Mouse (Mus musculus) hematopoietic stem cell, adult 5-6 weeks (primary cell): ENCODE results near the gene Zfp105. TPM values are rescaled to one million over a fixed set of nuclear protein-coding genes. Genes with fewer than 3 reads are reported as not detected.

Experiments
- ATAC-seq, 2 experiments: fragments of 125-278 bp in 1 of 2; replicated peaks in 1 of 2; 2 replicates each; pipeline ENCODE4 v1.8.0; 2016 to 2017; ENCODE audit warnings: inconsistent platforms in 2 of 2, mild to moderate bottlenecking in 2 of 2, moderate number of reproducible peaks in 2 of 2, low read depth in 1 of 2, moderate TSS enrichment in 1 of 2; ENCODE audit not compliant: low FRiP score in 2 of 2, poor library complexity in 2 of 2, severe bottlenecking in 2 of 2, insufficient read depth in 1 of 2, low TSS enrichment in 1 of 2
- total RNA-seq: library from RNA; stranded (forward); fragments of 172-1452, 232-1000 nt; gene quantifications from 2 replicates; pipeline ENCODE4 v1.2.3, GENCODE M21; 2017

Zfp105 gene
- total RNA-seq: 1.9 TPM in 1 of 2 replicates, not detected in the other

DNA sequence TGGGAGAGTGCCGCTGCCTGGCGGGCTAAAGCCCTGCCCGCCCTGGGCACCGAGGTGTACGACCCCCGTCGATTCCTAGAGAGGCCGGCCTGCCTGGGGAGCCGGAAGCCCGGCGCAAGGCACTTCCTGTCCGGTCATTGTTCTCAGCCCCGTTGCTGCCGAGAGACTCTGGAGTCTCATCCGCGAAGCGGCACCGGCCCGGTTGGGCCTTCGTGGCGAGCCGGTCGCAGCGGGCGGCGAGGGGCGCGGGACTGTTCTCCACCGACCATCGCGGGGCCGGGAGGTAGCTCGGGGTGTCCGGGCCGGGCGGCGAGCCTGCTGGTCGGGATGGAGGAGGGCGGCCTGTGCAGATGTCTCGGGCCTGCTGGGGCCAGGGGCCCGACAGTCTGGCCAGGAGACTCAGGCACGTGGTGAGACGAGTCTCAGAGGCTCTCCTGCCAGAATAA lies at the start of gene Zfp105:
Gene Zfp105 (plus strand): TSS at position 137 of the 446 bp plus-strand sequence.
- ATAC-seq: 0 out of 4 replicates have a peak, but pooled peaks of 1 of the 2 experiments have one; percentile 14

- no peak for ATAC-seq
These were observed 48.2 kb upstream of the Zfp105 start for GRCm38 (mm10) chr9:122874653-122875052.

DNA sequence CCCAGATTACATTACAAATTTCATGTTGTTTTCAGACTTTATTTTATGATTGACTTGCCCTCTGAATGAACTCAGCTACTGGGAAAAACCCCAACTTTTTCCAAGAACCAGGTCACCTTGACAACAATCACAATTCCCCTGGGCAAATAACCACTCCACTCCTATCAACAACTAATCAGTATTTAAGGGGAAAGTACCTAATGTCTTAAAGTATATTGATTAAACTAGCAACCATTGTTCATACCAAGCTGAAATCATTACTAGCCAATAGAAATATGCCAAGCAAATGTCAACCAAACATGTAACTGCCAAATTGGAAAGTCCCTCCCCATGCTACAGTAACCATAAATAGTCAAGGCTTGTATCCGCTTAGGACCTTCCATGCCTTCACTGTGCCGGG lies 47.7 kb upstream of the Zfp105 start:
- no peak for ATAC-seq

DNA sequence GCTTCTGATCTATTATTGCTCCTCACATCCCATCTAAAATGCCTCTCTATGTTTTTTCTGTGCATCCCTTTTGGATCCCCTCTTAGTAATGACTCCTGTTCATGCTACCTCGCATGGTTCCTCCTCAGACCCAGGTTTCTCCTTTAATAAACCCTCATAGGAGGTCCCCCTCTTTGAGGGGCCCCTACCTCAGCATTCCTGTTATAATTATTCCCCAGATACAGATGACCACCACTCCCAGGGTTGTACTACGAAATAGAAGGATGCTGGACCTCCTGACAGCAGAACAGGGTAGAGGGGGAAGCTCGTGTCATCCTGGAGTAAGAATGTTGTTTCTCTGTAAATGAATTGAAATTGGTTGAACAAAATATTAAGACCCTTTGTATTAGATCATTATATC lies 37.5 kb upstream of the Zfp105 start, which contains the start of gene Zkscan7:
Gene Zkscan7 (plus strand): TSS at position 301 of the 400 bp plus-strand sequence.
- no peak for ATAC-seq

GRCm38 (mm10) chr9:122886372-122887179 lies 36.3 kb upstream of the Zfp105 start:
- ATAC-seq: peak; percentile 46 to 87

DNA sequence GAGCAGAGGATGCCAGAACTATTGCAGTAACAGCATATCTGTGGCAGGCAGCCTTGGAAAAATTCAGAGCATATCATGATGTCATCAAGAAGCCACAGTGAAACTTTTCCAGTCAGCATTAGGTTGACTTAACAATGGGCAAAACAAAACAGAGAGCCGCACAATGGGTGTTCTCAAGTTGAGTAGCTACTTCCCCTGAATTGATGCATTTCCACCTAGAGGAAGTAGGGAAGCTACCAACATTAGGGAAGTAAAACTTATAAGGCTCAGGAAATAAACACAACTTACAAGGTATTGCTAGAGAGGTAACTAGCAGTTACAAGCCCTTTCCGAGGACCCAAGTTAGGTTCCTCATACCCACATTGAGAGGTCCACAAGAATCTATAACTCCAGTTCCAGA lies 21.8 kb upstream of the Zfp105 start:
- no peak for ATAC-seq

- peak; percentile 81 to 90 for ATAC-seq
These were observed 19.9 kb upstream of the Zfp105 start for GRCm38 (mm10) chr9:122902717-122903535.

- ATAC-seq: no peak
These were observed 436 bp upstream of the Zfp105 start for GRCm38 (mm10) chr9:122922436-122922835.

GRCm38 (mm10) chr9:122928915-122929314 lies 6.0 kb downstream of the Zfp105 start:
- no peak for ATAC-seq

DNA sequence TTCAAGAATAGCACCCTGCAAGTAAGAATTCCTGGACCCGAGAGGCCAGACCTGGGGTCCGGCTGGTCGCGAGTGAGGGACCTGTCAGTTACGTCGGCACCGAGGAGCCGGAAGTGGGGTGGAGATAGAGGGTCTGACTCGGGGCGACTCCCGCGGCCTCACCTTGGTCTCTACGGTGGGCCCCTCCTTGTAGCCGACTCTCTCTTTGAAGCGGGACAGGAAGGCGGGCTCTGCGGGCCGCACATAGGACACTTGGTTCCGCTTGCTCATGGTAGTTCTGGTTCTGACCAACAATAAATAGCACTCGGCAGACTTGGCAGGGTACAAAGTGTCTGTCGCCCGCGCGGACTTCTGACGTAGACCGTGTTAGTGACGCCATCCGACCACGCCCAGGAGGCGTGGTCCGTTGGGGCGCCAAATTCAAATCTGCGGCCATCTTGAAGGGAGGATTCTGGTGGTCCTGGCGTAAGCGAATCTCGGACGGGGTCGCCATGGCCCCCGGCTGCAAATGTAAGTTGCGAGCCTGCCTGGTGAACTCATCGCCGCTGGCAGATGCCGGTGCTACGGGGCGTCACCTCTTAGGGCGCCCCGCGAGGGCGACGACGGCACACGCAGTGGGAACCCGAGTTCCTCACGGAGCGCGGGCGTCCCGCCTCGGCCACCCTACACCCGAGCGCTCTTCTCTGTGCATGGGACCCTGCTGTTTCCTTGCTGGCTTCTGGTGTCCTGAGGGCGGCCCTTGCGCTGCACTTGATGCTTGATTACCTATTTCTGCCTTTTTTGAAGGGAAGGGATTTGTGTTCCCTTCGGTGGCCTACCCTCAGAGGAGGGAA lies 28.0 kb downstream of the Zfp105 start, which contains the start of the genes 1110059G10Rik and Kif15:
Gene 1110059G10Rik (minus strand): TSS at position 358 of the 833 bp plus-strand sequence.
Gene Kif15 (plus strand): TSS at position 404 of the 833 bp plus-strand sequence.
- ATAC-seq: peak; percentile 96

Other genes starting within 250 kb of the Zfp105 start
- gene Topaz1, start 175.7 kb upstream of the Zfp105 start, total RNA-seq: not detected in 2 replicates
- 11.8 and 13.2 TPM in 2 replicates for gene Tcaim, start 117.5 kb upstream of the Zfp105 start, total RNA-seq
- not detected in 2 replicates for gene Gm35549, start 79.0 kb upstream of the Zfp105 start, total RNA-seq
- gene Zfp445, start 57.1 kb upstream of the Zfp105 start, total RNA-seq: 91.8 and 114 TPM in 2 replicates
- 5.1 and 7.5 TPM in 2 replicates for gene Zkscan7, start 37.4 kb upstream of the Zfp105 start, total RNA-seq
- 33.7 and 35.9 TPM in 2 replicates for gene 1110059G10Rik, start 27.9 kb downstream of the Zfp105 start, total RNA-seq
- gene Kif15, start 28.0 kb downstream of the Zfp105 start, total RNA-seq: 192 and 228 TPM in 2 replicates
- gene Tmem42, start 98.3 kb downstream of the Zfp105 start, total RNA-seq: 16.7 and 23.2 TPM in 2 replicates
- gene Tgm4, start 111.7 kb downstream of the Zfp105 start, total RNA-seq: 0.38 TPM in 1 of 2 replicates, not detected in the other
- gene Zdhhc3, start 190.1 kb downstream of the Zfp105 start, total RNA-seq: 38.2 and 39.2 TPM in 2 replicates
- gene Exosc7, start 190.1 kb downstream of the Zfp105 start, total RNA-seq: 77.9 and 110 TPM in 2 replicates
- not detected in 2 replicates for gene Clec3b, start 227.9 kb downstream of the Zfp105 start, total RNA-seq